Mouse (Mus musculus) megakaryocyte, embryonic 14.5 days (primary cell): ENCODE results near the gene Ptpn6.

Source experiments
- FLI1 ChIP-seq: IDR thresholded peaks from 2 replicates; pipeline ENCODE4 v1.6.1; 2012; ENCODE audit warnings: low read length, inconsistent platforms, mixed read lengths
- GATA1 ChIP-seq: IDR thresholded peaks from 3 replicates; pipeline ENCODE4 v1.6.1; 2012; ENCODE audit warnings: mixed read lengths, low read length, inconsistent platforms, borderline replicate concordance

DNA sequence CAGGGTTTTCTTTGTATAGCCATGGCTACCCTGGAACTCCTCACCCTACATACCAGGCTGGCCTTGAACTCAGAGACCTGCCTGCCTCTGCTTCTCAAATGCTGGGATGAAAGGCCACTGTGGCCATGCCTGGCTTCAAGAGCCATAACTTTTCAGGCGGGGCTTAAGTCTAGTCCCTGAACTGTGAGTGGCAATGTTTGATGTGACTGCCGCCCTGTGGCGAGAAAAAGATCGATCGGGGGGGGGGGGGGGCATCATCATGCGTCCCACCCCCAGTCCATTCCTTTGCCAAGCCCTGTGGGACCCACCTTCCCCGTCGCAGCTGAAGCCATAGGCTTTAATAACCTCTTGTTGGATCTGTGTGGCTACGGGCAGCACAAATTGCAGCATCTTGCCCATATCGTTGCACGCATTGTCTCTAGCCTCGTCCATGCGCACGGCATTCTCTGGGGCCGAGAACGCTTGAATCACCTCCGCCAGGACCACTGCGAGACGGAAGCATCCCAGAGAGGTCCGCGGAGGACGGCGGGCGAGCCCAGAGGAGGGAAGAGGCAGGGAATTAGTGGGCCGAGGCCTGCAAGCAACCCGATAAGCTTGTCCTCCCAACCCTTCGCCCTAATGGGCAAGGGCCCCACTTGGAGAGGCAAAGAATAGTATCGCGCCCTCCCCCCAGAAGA is 1.8 kb upstream of the Ptpn6 start:
- TF ChIP-seq GATA1 (no peak), FLI1 (no peak)
